Mouse (Mus musculus) ZHBTc4 (cell line): ENCODE measurements at regions not wholly inside any gene's neighbourhood (a gene's known extent, or its start where the extent isn't known, plus 50 kb on each side); places are given as distances from the start of the nearest gene placed in this dataset.

Experiments
- DNase-seq: peaks from one replicate; pipeline ENCODE4 v3.0.0-alpha.2; 2011; ENCODE audit warnings: low read depth, low spot score

GRCm38 (mm10) chr10:92242714-92243440, 479.3 kb downstream of the Nedd1 start:
- no peak for DNase-seq

GRCm38 (mm10) chr10:92237881-92238280, 484.3 kb downstream of the Nedd1 start:
- DNase-seq: no peak

DNA sequence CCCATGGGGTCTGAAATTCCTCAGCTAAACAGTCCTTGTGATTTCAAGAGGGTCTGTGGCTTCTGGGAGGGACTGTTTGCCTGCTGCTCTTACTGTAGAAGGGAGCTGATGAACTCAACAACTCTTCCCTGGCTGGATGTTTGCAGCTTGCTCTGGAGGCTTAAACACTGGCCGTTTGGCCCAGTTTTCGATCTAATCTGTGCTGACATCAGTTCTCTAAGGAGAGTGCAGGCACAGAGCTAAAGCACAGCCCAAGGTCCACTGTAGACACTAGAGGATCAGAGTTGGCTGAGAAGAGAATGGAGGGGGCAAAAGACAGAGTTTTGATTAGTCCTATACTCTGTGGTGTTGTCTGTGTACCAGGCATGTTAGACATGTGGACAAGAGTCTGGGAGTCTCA, 490.1 kb downstream of the Nedd1 start:
- no peak for DNase-seq

DNA sequence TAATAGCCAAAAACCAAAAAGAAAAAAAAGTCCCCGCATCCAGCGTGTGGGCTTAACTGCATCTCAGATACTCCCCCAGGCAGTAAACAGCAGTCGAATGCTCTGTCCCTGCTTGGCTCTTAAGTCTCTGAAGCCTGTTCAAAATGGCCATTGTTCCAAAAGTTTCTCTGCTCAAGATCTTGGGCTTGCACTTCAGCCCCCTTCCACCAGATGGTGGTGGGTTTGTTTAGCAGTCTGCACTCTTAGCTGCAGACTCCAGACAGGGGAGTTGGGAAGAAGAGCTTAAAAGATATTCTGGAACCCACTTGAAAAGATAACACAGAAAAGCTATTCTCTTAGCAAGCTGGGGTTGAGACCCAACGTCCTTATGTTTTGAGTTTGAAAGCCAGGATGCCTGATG, 496.4 kb downstream of the Nedd1 start:
- peak; percentile 35 for DNase-seq

- DNase-seq: no peak
These were observed 497.1 kb downstream of the Nedd1 start for GRCm38 (mm10) chr10:92225071-92225470.

- DNase-seq: no peak
These were observed 502.9 kb downstream of the Nedd1 start for GRCm38 (mm10) chr10:92219310-92219709.

- DNase-seq: no peak
These were observed 551.4 kb downstream of the Nedd1 start for GRCm38 (mm10) chr10:92170856-92171255.

GRCm38 (mm10) chr10:92166057-92166456, 556.2 kb downstream of the Nedd1 start:
- no peak for DNase-seq

DNA sequence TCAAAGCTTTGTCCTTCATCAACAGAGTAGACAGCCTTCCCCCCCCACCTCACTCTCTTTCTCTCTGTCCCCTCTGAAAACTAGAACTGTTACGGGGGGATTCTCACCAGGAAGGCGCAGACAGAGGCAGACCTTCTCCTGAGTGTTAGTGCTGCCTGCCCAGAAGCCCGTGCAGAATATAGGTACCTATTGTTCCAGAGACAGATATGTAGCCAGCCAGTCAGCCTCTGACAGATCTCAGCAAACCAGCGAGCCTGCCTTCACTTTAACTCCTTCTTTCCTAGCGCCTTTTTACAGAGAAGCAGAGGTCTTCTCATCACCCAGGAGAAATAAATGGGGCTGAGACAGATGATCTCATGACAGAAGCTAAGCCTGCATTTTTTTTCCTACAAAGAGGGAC, 557.2 kb downstream of the Nedd1 start:
- no peak for DNase-seq

DNA sequence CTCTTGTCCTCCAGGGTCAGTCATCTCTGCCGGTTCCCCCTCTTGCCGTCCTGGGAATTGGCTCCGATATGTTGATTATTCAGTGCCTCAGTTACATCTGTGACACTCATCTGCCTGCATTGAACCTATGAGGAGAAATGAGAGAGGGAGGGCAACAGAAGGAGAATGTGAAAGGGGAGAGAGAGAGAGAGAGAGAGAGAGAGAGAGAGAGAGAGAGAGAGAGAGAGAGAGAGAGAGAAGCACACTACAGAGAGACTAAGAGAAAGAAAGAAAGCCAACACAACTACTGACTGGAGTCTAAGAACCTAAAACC, 557.6 kb downstream of the Nedd1 start:
- DNase-seq: no peak

DNA sequence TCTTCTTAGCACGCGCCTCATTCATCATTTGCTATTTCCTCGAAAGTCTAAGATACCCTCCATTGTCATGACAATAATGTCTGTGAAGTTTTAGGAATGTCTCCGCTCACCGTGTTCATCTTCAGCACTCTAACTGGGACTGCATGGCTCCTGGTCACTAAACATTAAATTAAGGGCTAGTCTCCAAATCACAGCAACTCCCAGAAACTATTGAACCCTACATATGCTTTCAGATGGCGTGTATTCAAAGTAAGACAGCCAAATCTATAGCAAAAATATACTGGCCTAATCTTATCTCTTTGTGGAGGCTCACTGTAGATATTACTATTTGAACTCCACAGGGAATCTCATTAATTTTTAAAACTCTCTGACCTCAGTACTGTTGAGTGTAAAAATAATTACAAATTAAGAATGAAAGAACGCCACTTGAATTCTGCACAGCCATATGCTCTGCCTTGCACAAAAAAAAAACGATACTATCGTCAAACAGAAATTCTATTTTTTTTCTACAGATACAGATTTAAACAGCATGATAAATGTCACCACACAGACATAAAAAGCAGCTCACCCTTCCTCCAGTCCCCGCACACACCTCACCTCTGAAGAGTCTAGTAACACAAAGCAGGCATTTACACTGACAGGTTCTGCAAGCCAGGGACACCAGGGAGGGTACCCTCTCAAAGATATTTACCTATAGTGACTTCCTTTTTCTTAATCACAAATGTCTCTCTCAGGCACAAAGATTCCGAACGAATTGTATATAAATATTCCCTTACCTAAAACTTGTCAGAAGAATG, 558.2 kb downstream of the Nedd1 start:
- DNase-seq: peak; percentile 6

GRCm38 (mm10) chr10:92163071-92163504, 559.1 kb downstream of the Nedd1 start:
- DNase-seq: peak; percentile 63

GRCm38 (mm10) chr10:92162473-92163011, 559.7 kb downstream of the Nedd1 start:
- peak; percentile 40 for DNase-seq

- DNase-seq: peak; percentile 7
These were observed 560.7 kb downstream of the Nedd1 start for GRCm38 (mm10) chr10:92161501-92161900.

- no peak for DNase-seq
These were observed 576.0 kb downstream of the Nedd1 start for GRCm38 (mm10) chr10:92146263-92146662.

DNA sequence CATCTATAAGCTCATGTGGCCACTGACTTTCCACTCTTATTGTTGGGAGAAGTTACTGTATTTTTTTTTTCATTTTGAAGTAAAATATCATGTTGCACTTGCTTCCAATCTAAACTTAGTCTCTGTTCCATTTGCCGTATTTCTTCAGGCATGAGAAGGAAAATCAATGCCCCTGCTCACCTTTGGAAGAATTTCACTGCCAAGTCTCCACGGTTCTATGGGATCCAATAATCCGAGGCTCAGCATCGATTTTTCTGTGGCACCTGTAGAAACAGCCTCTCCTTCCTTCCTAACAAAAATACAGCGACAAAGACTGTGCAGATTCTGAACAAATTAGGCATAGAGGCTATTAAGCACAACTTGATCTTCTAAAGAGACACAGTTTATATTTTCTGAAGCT, 586.7 kb downstream of the Nedd1 start:
- no peak for DNase-seq

- no peak for DNase-seq
These were observed 609.4 kb downstream of the Nedd1 start for GRCm38 (mm10) chr10:92112790-92113189.

DNA sequence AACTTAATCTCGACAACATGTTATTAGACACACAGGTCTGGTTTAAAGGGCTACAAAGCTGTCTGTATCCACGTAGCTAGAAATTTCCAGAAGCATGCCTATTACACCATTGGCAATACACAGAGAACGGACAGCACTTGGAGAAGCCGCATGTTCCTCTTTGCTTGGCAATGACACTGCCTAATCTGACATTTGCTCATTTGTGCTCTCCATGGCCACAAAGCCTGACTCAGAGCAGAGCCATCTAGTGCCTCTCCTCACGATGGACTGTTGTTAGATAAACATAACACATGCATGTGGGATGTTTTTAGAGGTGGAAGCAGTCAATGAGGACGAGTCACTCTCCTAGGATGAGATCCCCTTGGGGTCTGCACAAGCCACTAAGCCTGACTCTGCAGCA, 615.9 kb downstream of the Nedd1 start:
- DNase-seq: no peak

- DNase-seq: no peak
These were observed 618.3 kb downstream of the Nedd1 start for GRCm38 (mm10) chr10:92103887-92104286.

- no peak for DNase-seq
These were observed 619.5 kb downstream of the Nedd1 start for GRCm38 (mm10) chr10:92102755-92103154.

DNA sequence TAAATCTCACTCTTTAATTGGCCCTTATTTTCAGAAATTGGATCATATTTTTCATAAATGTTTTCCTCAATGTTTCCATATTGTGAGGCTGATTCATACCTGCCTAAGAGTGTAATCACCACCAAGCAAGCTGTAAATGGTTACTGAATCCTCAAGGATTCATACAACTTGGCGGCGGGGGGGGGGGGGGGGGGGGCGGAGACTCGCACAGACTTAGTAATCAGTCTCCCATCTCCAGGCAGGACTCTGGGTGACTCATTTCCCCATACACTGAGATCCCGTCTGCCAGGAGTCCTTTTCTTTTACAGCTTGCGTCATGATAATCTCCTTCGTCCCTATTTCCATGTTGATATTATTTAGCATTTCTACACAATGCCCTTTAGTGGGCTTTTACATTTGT, 624.7 kb downstream of the Nedd1 start:
- no peak for DNase-seq

- DNase-seq: no peak
These were observed 625.1 kb downstream of the Nedd1 start for GRCm38 (mm10) chr10:92097081-92097480.
